Mouse (Mus musculus) brown adipose tissue, adult 24 weeks (tissue): ENCODE results near the gene Popdc2. TPM values are rescaled to one million over a fixed set of nuclear protein-coding genes. Genes with fewer than 3 reads are reported as not detected.

Experiments
- polyA plus RNA-seq: library from polyadenylated mRNA; stranded (reverse); fragments of >200 nt; gene quantifications from 2 replicates; pipeline ENCODE4 v1.2.4, GENCODE M21; 2012; ENCODE audit not compliant: missing spikeins, insufficient read depth, insufficient read length

Popdc2 gene
- polyA plus RNA-seq, 1 experiment = 15.5 TPM

Other genes starting within 250 kb of the Popdc2 start
- gene Nr1i2, start 67.4 kb upstream of the Popdc2 start, polyA plus RNA-seq = not detected in 2 replicates
- gene Maats1, start 20.1 kb upstream of the Popdc2 start, polyA plus RNA-seq = not detected in 2 replicates
- gene Cox17, start 15.2 kb upstream of the Popdc2 start, polyA plus RNA-seq = 1,266 and 1,331 TPM in 2 replicates
- gene Gm21987, start 15.2 kb upstream of the Popdc2 start, polyA plus RNA-seq = 2.9 TPM in 1 of 2 replicates, not detected in the other
- 11.3 and 14.4 TPM in 2 replicates for gene Pla1a, start 70.9 kb downstream of the Popdc2 start, polyA plus RNA-seq
- gene Adprh, start 90.5 kb downstream of the Popdc2 start, polyA plus RNA-seq = 15.4 and 21.4 TPM in 2 replicates
- 1.0 TPM in 1 of 2 replicates, not detected in the other for gene Cd80, start 93.4 kb downstream of the Popdc2 start, polyA plus RNA-seq
- 43.1 and 49.2 TPM in 2 replicates for gene Timmdc1, start 160.5 kb downstream of the Popdc2 start, polyA plus RNA-seq
- 10.1 and 14.5 TPM in 2 replicates for gene Poglut1, start 188.0 kb downstream of the Popdc2 start, polyA plus RNA-seq
- 24.1 and 30.9 TPM in 2 replicates for gene Tmem39a, start 196.5 kb downstream of the Popdc2 start, polyA plus RNA-seq